Mouse (Mus musculus): ENCODE measurements around the gene Mt1. TPM values are rescaled to one million over a fixed set of nuclear protein-coding genes. Genes with fewer than 3 reads are reported as not detected.
"Not testable (repeated sequence)": the region's sequence is repeated elsewhere in the genome, so short reads cannot be mapped to it uniquely, and the experiment has no call there.

The Mt1 gene
- polyA plus RNA-seq, 1 experiment from 2014 or later = 85.2 TPM

- H3K9ac ChIP-seq (replicated peaks) = peak within 1 kb of the TSS; percentile 52
- H3K4me3 ChIP-seq = peak within 1 kb of the TSS; percentile 49
- no peaks in the 10 kb centered on the region for H3K36me3 ChIP-seq
- H3K27ac ChIP-seq (replicated peaks) = peak within 1 kb of the TSS; percentile 83
- WGBS = 2% methylated on average over 29 of the region's 29 CpGs
- ATAC-seq (replicated peaks) = peak; percentile 89
- peaks cover 26% of the 10 kb centered on the region for H3K4me1 ChIP-seq
- peak within 1 kb of the TSS; percentile 84 for H3K4me2 ChIP-seq (replicated peaks)
- H3K27me3 ChIP-seq = no peaks in the 10 kb centered on the region
- H3K9me3 ChIP-seq = no peaks in the 10 kb centered on the region
Measured at GRCm38 (mm10) chr8:94152513-94153300, 26.2 kb upstream of the Mt1 start, which contains the start of gene Mt3. Mt3 (plus strand) TSS chr8:94152607.

GRCm38 (mm10) chr8:94153451-94153850 is 25.4 kb upstream of the Mt1 start:
- H3K9ac ChIP-seq (replicated peaks) = peak overlapping the region; percentile 52
- H3K4me1 ChIP-seq = peaks cover 26% of the 10 kb centered on the region
- peak overlapping the region; percentile 84 for H3K4me2 ChIP-seq (replicated peaks)
- H3K4me3 ChIP-seq = peak overlapping the region; percentile 49
- H3K27me3 ChIP-seq = no peaks in the 10 kb centered on the region
- H3K36me3 ChIP-seq = no peaks in the 10 kb centered on the region
- ATAC-seq (replicated peaks) = peak; percentile 42
- peak overlapping the region; percentile 83 for H3K27ac ChIP-seq (replicated peaks)
- 19% methylated on average over 7 of the region's 7 CpGs for WGBS
- H3K9me3 ChIP-seq = no peaks in the 10 kb centered on the region

GRCm38 (mm10) chr8:94154537-94154936 is 24.3 kb upstream of the Mt1 start:
- Histone ChIP-seq H3K4me2 (replicated peaks) (peak overlapping the region; percentile 84), H3K27ac (replicated peaks) (peak overlapping the region; percentile 83), H3K9me3 (no peaks in the 10 kb centered on the region), H3K36me3 (no peaks in the 10 kb centered on the region), H3K4me1 (peaks cover 26% of the 10 kb centered on the region), H3K9ac (replicated peaks) (no peak overlapping the region), H3K27me3 (no peaks in the 10 kb centered on the region), H3K4me3 (peak overlapping the region; percentile 49; the same call in 1 of the 2 replicates)
- ATAC-seq (replicated peaks) = peak; percentile 57
- WGBS = 8% methylated on average over 6 of the region's 6 CpGs

GRCm38 (mm10) chr8:94156092-94156491 is 22.8 kb upstream of the Mt1 start:
- Histone ChIP-seq H3K9ac (replicated peaks) (no peak overlapping the region), H3K9me3 (no peaks in the 10 kb centered on the region), H3K4me2 (replicated peaks) (no peak overlapping the region), H3K4me1 (peaks cover 26% of the 10 kb centered on the region), H3K36me3 (no peaks in the 10 kb centered on the region), H3K27ac (replicated peaks) (0 out of 2 replicates have a peak overlapping the region, but pooled peaks have one; percentile 83), H3K4me3 (no peak overlapping the region), H3K27me3 (no peaks in the 10 kb centered on the region)
- ATAC-seq (replicated peaks) = no peak
- WGBS = 40% methylated on average over 4 of the region's 4 CpGs

GRCm38 (mm10) chr8:94165772-94166171 is 13.1 kb upstream of the Mt1 start:
- H3K27me3 ChIP-seq; H3K9me3 ChIP-seq; ATAC-seq (replicated peaks); H3K9ac ChIP-seq (replicated peaks); H3K4me1 ChIP-seq; H3K36me3 ChIP-seq; H3K4me3 ChIP-seq; H3K27ac ChIP-seq (replicated peaks); H3K4me2 ChIP-seq (replicated peaks): not testable (repeated sequence)
- whole genome bisulfite sequencing = 76% methylated on average over 8 of the region's 8 CpGs

- Histone ChIP-seq H3K4me1 (peaks cover 8% of the 10 kb centered on the region), H3K27ac (replicated peaks) (no peak overlapping the region), H3K4me3 (no peak overlapping the region), H3K27me3 (peaks cover 12% of the 10 kb centered on the region), H3K36me3 (no peaks in the 10 kb centered on the region), H3K4me2 (replicated peaks) (peak overlapping the region; percentile 11), H3K9me3 (no peaks in the 10 kb centered on the region), H3K9ac (replicated peaks) (no peak overlapping the region; the same call in 1 of the 2 replicates)
- under 1% methylated on average over 6 of the region's 6 CpGs for WGBS
- 0 out of 2 replicates have a peak, but pooled peaks have one; percentile 60 for ATAC-seq (replicated peaks)
Measured at GRCm38 (mm10) chr8:94167244-94167643, 11.6 kb upstream of the Mt1 start.

- Histone ChIP-seq H3K27ac (replicated peaks) (no peak overlapping the region), H3K4me3 (no peak overlapping the region), H3K9ac (replicated peaks) (no peak overlapping the region), H3K9me3 (no peaks in the 10 kb centered on the region), H3K27me3 (peaks cover 33% of the 10 kb centered on the region), H3K4me2 (replicated peaks) (no peak overlapping the region), H3K4me1 (peaks cover 21% of the 10 kb centered on the region), H3K36me3 (no peaks in the 10 kb centered on the region)
- 87% methylated on average over 5 of the region's 5 CpGs for WGBS
- ATAC-seq (replicated peaks) = no peak
Measured at GRCm38 (mm10) chr8:94169547-94169946, 9.3 kb upstream of the Mt1 start.

DNA sequence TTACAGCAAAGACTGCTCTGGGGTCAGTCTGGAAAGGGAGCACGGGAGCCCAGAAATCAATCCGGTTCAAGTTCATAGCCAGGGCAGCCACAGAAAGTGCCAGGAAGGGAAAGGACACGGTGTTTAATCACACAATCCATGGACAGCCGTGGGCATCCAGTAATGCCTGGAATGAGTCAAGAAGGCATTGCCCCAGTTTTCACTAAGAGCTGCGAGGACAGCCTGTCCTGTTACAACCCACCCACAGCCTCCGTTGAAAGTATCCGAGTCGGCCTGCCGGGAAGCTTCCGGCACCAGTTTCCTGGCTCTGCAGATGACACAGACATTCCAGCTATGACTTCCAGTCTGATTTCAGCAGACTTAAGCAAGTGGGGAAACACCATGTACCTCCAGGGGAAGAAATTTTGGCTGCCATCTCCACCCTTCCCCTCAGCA is 7.5 kb upstream of the Mt1 start:
- Histone ChIP-seq H3K27me3 (peaks cover 37% of the 10 kb centered on the region), H3K9me3 (no peaks in the 10 kb centered on the region), H3K4me3 (peak overlapping the region; percentile 50; the same call in 1 of the 2 replicates), H3K36me3 (no peaks in the 10 kb centered on the region), H3K4me1 (peaks cover 21% of the 10 kb centered on the region), H3K4me2 (replicated peaks) (peak overlapping the region; percentile 98; the same call in 1 of the 2 replicates), H3K27ac (replicated peaks) (no peak overlapping the region), H3K9ac (replicated peaks) (no peak overlapping the region)
- ATAC-seq (replicated peaks) = no peak
- WGBS = 55% methylated on average over 10 of the region's 10 CpGs

- no peaks in the 10 kb centered on the region for H3K36me3 ChIP-seq
- under 1% methylated on average over 55 of the region's 56 CpGs for WGBS
- peak within 1 kb of the TSS; percentile 46 for H3K9ac ChIP-seq (replicated peaks)
- H3K9me3 ChIP-seq = no peaks in the 10 kb centered on the region
- peak; percentile 65 for ATAC-seq (replicated peaks)
- peak within 1 kb of the TSS; percentile 98 for H3K4me2 ChIP-seq (replicated peaks)
- H3K27ac ChIP-seq (replicated peaks) = no peak within 1 kb of the TSS
- peaks cover 21% of the 10 kb centered on the region for H3K4me1 ChIP-seq
- peak within 1 kb of the TSS; percentile 50 for H3K4me3 ChIP-seq
- H3K27me3 ChIP-seq = peaks cover 37% of the 10 kb centered on the region
Measured at GRCm38 (mm10) chr8:94172075-94172808, 6.6 kb upstream of the Mt1 start, which contains the start of gene Mt2. Mt2 (plus strand) TSS chr8:94172664.

- peak overlapping the region; percentile 98 for H3K4me2 ChIP-seq (replicated peaks)
- peak overlapping the region; percentile 46 for H3K9ac ChIP-seq (replicated peaks)
- WGBS = 2% methylated on average over 39 of the region's 39 CpGs
- peak; percentile 47; the same call in 1 of the 2 replicates for ATAC-seq (replicated peaks)
- H3K27ac ChIP-seq (replicated peaks) = no peak overlapping the region
- H3K4me3 ChIP-seq = peak overlapping the region; percentile 50
- no peaks in the 10 kb centered on the region for H3K9me3 ChIP-seq
- H3K4me1 ChIP-seq = peaks cover 21% of the 10 kb centered on the region
- peaks cover 37% of the 10 kb centered on the region for H3K27me3 ChIP-seq
- H3K36me3 ChIP-seq = no peaks in the 10 kb centered on the region
Measured at GRCm38 (mm10) chr8:94172809-94173732, 5.8 kb upstream of the Mt1 start.

GRCm38 (mm10) chr8:94173848-94174403 is 5.0 kb upstream of the Mt1 start:
- WGBS = 60% methylated on average over 11 of the region's 11 CpGs
- Histone ChIP-seq H3K9me3 (no peaks in the 10 kb centered on the region), H3K9ac (replicated peaks) (no peak overlapping the region), H3K27ac (replicated peaks) (no peak overlapping the region), H3K36me3 (no peaks in the 10 kb centered on the region), H3K4me1 (peaks cover 25% of the 10 kb centered on the region), H3K4me3 (no peak overlapping the region), H3K27me3 (peaks cover 37% of the 10 kb centered on the region), H3K4me2 (replicated peaks) (peak overlapping the region; percentile 98; the same call in 1 of the 2 replicates)
- ATAC-seq (replicated peaks) = no peak

All from forebrain, embryonic 15.5 days (tissue).